Mouse (Mus musculus) heart, adult 9 months (tissue): Measurements from ENCODE around the gene Mmp25.

Experiments used
- DNase-seq, 2 experiments: peaks; one replicate each; pipeline ENCODE4 v3.0.0; 2022; ENCODE audit warnings: low spot score in 2 of 2

Mmp25 gene

DNA sequence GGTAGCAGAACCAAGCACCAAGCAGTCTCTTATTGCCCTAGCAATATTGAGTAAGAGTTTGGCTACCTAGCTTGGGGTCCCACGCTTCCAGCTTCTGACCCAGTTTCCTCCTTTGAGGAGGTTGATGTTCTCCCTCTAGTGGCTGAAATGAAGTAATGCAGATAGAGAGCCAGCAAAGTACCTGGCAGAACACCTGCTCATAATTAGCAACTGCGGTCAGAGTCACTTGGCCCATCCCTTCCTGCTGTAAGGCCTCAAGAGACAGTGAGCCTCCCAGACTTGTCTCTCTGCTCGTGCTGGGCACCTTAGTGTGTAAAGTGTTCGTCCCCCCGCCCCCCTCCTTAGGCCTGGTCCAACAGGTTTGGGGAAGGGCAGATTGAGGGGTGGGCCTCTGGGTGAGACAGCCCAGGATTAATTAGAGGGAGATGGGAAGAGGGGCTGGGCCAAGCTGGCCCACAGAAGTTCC is 19.5 kb upstream of the Mmp25 start:
- no peak for DNase-seq

DNA sequence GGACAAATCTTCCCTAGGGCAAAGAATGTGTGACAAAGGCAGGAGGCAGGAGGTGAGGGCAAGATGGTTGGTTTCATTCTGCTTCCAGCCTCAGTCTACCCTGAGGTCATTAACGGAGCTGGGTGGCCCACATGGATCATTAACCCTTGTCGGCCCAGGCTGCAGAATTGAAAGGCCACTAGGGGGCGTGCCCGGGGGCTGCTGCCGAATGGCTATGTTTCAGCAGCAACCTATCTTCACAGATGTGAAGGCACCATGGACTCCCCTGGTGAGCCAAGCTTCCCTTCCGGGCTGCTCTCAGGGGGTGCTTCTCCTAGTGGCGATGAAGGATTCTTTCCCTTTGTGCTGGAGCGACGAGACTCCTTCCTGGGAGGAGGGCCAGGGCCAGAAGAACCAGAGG is 16.4 kb upstream of the Mmp25 start:
- DNase-seq = no peak

DNA sequence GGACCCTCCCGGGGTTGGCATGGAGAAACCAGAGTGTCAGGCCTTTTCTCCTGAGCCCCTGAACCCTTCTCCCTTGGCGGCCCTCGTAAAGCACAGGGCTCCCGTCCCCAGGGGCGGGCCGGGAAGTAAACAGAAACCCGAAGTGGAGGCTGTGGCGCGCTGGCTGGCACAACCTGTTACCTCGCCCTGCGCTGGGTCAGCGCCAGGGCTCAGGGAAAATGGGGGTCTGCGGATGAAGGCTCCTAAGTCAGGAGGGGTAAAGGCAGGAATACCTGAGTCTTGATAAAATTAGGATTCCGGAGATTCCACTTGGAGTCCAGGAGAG is 15.8 kb upstream of the Mmp25 start:
- no peak for DNase-seq

- DNase-seq = no peak
Measured at GRCm38 (mm10) chr17:23660117-23660875, 15.2 kb upstream of the Mmp25 start, which contains the start of gene Bicdl2. Bicdl2 (plus strand) TSS chr17:23660506.

- DNase-seq = no peak
Measured at GRCm38 (mm10) chr17:23658450-23658849, 13.4 kb upstream of the Mmp25 start.

DNA sequence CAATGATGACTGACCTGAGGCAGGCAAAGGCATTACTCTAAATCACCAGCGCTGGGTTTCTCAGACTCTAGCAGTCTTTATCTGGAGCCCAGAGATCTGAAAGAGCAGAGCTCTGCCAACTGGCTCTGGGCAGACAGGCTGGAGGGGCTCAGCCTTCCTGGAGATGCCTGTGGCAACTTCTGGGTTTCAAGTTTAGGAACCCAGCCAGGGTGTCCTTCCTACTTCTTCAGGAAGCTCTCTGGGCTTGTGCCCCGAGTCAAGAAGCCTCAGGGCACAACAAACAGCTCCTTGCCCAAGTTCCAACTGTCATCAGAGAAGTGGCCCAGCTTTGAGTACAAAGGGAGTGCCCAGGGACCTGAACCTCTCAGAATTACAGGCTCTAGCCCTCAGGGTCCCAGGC is 9.3 kb upstream of the Mmp25 start:
- no peak for DNase-seq

DNA sequence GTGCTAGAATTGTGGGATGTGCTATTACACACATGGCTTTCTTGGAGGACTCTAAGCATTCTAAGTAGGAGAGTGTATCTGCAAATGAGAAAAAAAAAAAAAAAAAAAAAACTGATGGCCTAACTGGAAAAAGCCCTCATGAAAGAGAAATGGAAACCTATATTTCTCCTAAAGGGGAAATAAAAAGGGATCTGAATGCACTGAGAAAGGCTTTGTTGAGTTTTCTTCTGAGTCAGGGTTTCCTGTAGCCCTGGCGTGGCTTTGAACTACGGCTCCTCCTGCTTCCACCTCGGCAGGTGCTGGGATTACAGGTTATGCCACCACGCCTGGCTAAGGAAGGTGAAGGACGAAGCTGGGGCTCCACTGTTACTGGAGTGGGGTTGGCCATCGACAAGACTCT is 8.9 kb upstream of the Mmp25 start:
- DNase-seq = no peak

DNA sequence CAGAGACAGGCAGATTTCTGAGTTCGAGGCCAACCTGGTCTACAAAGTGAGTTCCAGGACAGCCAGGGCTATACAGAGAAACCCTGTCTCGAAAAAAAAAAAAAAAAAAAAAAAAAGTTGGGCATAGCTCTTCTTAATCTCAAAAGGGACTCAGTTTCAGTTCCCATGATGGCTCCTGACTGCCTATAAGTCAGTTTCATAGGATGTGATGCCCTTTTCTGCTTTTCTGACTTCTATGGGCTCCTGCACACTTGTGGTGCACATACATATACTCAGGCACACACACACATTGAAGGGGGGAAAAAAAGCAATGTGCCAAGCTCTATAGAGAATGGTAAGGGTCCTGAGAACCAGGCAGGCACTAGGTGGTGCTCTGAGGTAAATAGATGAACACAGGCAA is 8.2 kb upstream of the Mmp25 start:
- no peak for DNase-seq

DNA sequence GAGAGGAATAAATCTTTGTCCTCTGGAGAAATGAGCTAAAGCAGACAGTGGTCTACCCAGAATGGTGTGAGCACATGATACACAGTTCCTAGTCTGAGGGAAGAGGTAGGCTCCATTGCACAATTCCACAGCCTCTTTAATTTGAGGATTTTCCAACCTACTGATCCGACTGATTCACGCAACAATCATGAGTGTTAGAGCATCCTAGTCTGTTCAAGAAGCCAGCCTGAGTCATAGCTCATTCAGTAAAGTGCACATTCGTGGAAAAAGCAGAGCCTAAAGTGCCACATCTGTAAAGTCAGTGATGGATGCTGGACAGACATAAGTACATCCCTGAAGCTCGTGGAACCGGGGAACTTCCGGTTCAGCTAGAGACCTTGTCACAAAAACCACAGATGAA is 6.3 kb upstream of the Mmp25 start:
- no peak for DNase-seq

DNA sequence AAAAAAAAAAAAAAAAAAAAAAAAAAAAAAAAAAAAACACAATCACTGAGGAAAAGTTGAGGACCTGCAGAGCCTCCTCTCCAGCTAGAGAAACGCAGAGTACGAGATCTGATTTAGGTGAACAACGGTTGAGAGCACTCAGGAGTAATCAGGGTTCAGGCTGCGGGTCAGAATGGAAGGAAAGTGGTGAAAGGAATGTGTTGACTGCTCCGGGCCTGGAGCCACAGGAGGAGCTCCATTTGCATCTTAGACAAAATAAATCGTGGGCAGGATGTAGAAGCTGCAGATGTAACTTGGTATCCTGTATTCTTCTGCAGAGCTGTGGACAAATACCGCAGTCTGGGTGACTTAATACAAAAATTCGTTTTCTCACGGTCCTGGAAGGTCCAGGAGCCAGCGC is 817 bp upstream of the Mmp25 start:
- DNase-seq = no peak

- no peak for DNase-seq
Measured at GRCm38 (mm10) chr17:23631241-23631640, 13.8 kb downstream of the Mmp25 start.

DNA sequence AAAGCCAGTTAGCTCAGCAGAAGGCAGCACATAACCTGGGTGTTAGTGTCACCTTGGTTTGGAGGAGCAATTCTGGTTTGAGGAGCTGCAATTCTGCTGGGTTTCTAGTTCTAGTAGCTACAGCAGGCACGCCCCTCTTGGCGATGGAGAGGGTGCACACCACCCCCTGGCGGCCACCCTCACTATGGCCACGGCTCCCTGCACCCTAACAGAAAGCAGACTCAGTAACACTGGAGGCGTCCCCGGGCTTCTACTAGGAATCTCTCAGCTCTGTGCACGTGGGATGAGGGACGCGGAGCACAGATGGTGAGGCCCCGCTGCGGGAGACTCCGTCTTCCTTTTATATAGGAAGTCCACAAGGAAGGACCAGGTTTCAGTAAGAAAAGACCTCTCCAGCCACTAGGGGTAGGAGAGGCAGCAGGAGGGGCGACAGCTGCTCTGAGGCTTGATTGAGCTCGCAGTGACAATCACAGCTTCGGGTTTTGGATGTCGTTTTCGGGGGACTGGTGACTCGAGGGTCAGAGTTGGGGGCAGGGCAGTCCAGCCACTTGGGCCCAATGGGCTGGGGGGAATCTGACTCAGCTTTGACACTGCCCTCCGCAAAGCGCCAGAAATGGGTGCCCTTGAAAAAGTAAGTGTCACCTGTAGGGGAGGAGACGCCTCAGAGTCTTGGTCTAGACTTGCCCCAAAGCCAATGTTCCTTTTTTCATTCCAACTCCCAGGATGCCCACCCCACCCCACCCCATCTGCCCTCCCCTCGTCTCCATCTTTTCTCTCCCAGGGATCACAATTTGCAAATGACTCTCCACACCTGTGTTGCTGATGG is 14.7 kb downstream of the Mmp25 start:
- peak; percentile 40 to 58 for DNase-seq

GRCm38 (mm10) chr17:23627813-23628212 is 17.3 kb downstream of the Mmp25 start:
- no peak for DNase-seq

GRCm38 (mm10) chr17:23620351-23620750 is 24.7 kb downstream of the Mmp25 start:
- DNase-seq = no peak

DNA sequence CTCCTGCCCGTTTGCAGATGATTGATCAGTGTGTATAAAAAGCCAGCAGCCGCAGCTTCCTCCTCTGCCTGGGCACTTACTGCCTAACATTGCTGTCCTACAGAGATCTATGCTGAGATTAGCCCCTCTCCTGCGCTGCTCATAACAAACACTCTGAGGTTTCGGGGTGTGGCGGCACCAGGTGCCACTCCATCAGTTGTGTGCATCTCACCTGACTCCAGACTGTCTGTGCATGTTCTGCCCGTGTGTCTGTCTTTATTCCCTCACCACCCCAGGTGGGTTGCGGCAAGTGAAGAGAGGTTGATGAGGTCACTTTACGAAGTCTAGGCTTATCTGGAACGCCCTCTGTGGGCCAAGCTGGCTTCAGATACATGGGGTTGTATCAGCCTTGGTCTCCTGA is 28.0 kb downstream of the Mmp25 start:
- no peak for DNase-seq

- DNase-seq = peak; percentile 5 to 13
Measured at GRCm38 (mm10) chr17:23610361-23610800, 34.7 kb downstream of the Mmp25 start.

- DNase-seq = no peak
Measured at GRCm38 (mm10) chr17:23609612-23610011, 35.5 kb downstream of the Mmp25 start.

GRCm38 (mm10) chr17:23605220-23605619 is 39.9 kb downstream of the Mmp25 start:
- no peak for DNase-seq

GRCm38 (mm10) chr17:23604394-23604793 is 40.7 kb downstream of the Mmp25 start:
- DNase-seq = no peak

DNA sequence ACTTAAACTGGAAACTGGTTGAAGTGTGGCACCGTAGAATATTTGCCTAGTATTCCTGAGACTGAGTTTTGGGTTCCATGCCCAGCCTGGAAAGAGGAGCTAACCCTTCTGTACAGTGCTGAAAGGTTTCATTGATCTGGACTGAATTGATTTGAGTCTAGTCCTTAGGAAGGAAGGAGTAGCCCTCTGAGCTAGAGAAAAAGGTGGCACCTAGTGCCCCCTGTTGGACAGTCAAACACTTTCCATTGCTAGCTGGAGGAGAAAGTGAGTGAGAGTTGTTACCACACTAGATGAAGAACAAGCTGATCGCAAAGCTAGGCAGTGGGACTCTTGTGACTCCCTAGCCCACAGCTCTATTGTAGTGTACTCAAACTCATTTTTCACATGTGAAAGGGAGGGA is 41.5 kb downstream of the Mmp25 start:
- no peak for DNase-seq

GRCm38 (mm10) chr17:23603077-23603476 is 42.0 kb downstream of the Mmp25 start:
- DNase-seq = no peak

DNA sequence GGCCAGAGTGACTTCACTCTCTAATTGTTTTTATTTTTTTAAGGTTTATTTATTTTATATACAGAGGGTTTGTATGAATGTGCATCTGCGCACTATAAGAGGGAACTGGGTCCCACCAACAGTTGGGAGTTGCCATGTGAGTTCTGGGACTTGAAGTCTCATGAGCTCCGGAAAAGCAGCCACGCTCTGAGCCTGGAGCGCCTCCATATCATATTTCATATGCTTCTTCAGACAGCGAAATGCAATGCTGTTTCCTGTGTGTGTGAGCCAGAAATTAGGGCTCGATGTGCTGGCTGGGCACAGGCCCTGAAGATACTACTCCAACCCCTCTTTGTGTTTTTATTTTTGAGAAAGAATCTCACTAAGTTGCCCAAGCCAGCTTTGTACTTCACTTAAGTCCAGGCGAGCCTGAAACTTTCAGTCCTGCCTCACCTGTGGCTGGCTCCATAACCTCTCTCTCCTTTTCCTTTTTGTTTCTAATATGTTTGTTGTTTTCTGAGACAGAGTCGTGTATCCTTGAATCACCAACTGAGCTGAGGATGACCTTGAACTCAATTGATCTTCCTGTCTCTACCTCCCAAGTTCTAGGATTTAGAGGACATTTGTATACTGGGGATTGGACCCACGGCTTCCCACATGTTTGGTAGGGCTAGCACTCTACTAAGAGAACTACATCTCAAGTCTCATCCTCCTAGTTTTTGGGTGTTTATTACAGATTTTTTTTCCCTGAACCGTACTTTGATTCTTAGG is 43.1 kb downstream of the Mmp25 start:
- no peak for DNase-seq
